Mouse (Mus musculus): ENCODE measurements around the gene Enpp7. TPM values are rescaled to one million over a fixed set of nuclear protein-coding genes. Genes with fewer than 3 reads are reported as not detected.

Gene Enpp7
- total RNA-seq, 2 experiments from 2014 or later, result not detected

DNA sequence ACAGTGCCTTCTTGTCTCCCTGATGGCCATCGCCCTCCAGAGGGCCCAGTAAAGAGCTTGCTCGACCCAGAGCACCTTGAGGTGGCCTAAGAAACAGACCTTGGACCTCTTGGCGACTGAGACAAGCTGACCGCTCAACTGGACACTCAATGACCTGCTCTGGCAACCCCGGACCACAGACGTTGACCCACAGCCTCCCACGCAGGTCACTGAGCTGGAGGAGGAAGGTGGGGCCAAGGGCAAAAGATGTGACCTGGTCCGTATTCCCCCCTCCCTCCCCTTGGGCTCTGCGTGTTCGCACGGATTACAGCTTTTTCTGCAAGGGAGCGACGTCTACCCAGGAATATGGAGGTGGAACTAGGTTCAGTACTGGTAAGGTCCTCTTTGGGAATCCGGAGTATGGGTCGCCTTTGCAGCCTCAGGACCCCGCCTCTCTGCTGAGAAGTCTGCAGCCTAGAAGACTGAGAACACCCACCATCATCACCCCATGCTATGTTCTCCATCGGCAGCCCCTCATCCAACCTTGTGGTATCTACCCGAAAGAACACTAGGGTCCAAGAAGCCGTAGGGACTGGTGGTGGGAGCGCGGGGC lies 47.2 kb downstream of the Enpp7 start:
- no peak for DNase-seq (ENCODE audit: low spot score in 2 of 2)

GRCm38 (mm10) chr11:119035686-119036165 lies 47.7 kb downstream of the Enpp7 start:
- no peak for DNase-seq (ENCODE audit: low spot score in 2 of 2)

GRCm38 (mm10) chr11:119036447-119036846 lies 48.5 kb downstream of the Enpp7 start:
- DNase-seq (ENCODE audit: low spot score in 2 of 2), result no peak

DNA sequence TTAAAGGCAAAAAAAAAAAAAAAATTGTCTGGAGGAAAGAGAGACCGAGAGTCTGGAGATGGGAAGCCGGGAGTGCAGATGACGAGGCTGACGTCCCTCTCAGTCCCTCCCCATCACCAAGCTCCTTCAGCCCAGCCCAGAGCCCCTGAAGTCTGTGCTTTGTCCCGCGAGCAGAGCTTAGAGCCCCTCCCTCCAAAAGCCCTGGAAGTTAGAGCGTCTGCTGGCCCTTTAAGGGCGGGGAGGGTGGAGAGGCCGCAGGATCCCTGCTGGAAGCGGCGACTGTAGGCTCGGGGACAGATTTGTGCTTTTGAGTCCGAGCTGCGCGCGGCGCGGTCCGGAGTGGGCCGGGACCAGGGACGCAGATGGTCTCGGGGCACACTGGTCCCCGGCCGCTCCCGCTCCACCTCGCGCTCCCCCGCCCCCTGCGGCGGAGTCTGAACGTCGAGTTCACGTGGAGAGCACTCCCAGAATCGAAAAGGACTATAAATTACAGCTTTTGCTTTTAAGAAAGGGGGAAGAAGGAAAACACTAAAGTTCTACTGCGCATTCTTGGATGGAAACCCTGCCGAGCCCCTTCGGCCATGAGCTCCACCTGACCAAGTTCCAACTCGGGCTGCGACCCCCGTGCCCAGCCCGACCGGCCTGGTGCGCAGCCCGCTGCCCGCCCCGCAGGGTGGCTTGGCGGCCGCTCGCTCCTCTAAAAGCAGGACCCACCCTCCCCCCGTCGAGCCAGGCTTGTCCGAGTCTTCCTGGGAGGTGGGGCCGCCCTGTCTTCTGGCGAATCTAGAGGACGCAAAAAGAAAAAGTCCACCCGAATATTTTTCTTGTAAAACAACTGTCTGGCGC lies 49.2 kb downstream of the Enpp7 start:
- no peak for DNase-seq (ENCODE audit: low spot score in 2 of 2)

GRCm38 (mm10) chr11:119037780-119038401 lies 49.9 kb downstream of the Enpp7 start:
- no peak for DNase-seq (ENCODE audit: low spot score in 2 of 2)

- no peak for DNase-seq (ENCODE audit: low spot score in 2 of 2)
Measured at GRCm38 (mm10) chr11:119038744-119039484, 50.9 kb downstream of the Enpp7 start.

DNA sequence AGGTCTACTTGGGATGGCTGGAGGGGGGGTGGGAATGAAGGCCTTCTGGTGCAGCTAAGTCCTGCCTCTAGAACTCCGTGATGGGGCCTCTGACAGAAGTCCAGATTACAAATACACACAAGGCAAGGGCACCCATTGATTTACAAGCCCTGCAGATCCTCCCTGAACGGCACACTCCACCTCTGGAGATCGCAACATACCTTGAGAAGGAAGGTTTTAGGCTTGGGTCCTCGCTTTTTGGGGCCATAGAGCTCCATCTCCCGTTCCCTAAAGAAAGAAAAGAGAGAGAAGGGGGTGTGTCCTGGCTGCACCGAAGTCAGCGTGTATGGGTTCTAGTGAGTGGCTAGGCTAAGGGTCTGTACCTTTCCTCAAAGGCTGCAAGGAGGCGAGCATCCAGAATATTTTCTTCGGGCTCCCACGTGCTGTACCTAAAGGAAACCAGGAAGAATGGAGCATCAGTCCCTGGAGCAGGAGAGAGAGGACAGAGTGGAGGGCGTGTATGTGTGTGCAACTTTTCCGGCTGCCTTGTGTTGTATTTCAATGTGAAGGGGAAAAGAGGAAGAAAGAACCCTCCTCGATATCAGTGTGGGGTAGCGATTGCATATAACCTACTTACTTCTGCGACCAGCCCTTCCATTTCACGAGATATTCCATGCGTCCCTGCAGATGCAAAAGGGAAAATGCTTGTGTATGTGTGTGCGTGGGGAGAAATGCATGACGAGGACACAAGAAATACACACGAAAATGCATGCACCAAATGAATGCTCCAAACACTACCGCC lies 51.9 kb downstream of the Enpp7 start:
- no peak for DNase-seq (ENCODE audit: low spot score in 2 of 2)

GRCm38 (mm10) chr11:119040600-119041324 lies 52.8 kb downstream of the Enpp7 start, which contains the start of gene Cbx8:
TSS of gene Cbx8 (minus strand) at chr11:119040969.
- DNase-seq (ENCODE audit: low spot score in 2 of 2), result peak; percentile 99 to 100

GRCm38 (mm10) chr11:119041325-119041716 lies 53.3 kb downstream of the Enpp7 start:
- DNase-seq (ENCODE audit: low spot score in 2 of 2), result no peak

- DNase-seq (ENCODE audit: low spot score in 2 of 2), result no peak
Measured at GRCm38 (mm10) chr11:119041750-119042465, 53.9 kb downstream of the Enpp7 start.

Other genes starting within 250 kb of the Enpp7 start
- 100 to 1,000 TPM; 301 to 331 TPM for gene Rbfox3, start 76.6 kb upstream of the Enpp7 start, total RNA-seq (2021)
- 1 to 10 TPM; 1.8 to 2.2 TPM for gene Cbx2, start 34.8 kb downstream of the Enpp7 start, total RNA-seq (2021)
- gene Cbx8, start 52.8 kb downstream of the Enpp7 start, total RNA-seq (2021), result 10 to 100 TPM in 1 of 2 experiments, 1 to 10 TPM in 1; 8.3 to 13.3 TPM
- gene Cbx4, start 98.0 kb downstream of the Enpp7 start, total RNA-seq (2021), result 10 to 100 TPM; 46.0 to 49.9 TPM
- gene Tbc1d16, start 240.3 kb downstream of the Enpp7 start, total RNA-seq (2021), result 10 to 100 TPM; 24.8 to 27.5 TPM
- under 1 TPM; 0.70 to 0.91 TPM for gene Ccdc40, start 240.4 kb downstream of the Enpp7 start, total RNA-seq (2021)